Mouse (Mus musculus) effector memory CD4-positive, alpha-beta T cell, adult 7 months (primary cell): ENCODE data around the gene Olfr1381. TPM values are rescaled to one million over a fixed set of nuclear protein-coding genes. Genes with fewer than 3 reads are reported as not detected.

Experiments used
- polyA plus RNA-seq: library from polyadenylated mRNA; unstranded; fragments of 100-300 nt; shearing (Covaris generic); gene quantifications from one replicate; pipeline ENCODE4 v1.2.1, GENCODE M21; 2017

Olfr1381 gene
- polyA plus RNA-seq, result not detected

GRCm38 (mm10) chr11:49543149-49543548 lies at the start of gene Olfr1381:
Gene Olfr1381 (plus strand): TSS chr11:49543449.

GRCm38 (mm10) chr11:49519348-49519747 lies 23.9 kb upstream of the Olfr1381 start, which contains the start of gene Olfr1383:
Gene Olfr1383 (plus strand): TSS chr11:49519648.

GRCm38 (mm10) chr11:49527947-49528346 lies 15.3 kb upstream of the Olfr1381 start, which contains the start of gene Olfr1382:
Gene Olfr1382 (plus strand): TSS chr11:49528247.

GRCm38 (mm10) chr11:49556578-49556977 lies 13.3 kb downstream of the Olfr1381 start, which contains the start of gene Olfr1380:
Gene Olfr1380 (plus strand): TSS chr11:49556878.

Other genes starting within 250 kb of the Olfr1381 start
- gene Olfr10, start 238.7 kb upstream of the Olfr1381 start, polyA plus RNA-seq, result not detected
- gene Olfr1391, start 220.7 kb upstream of the Olfr1381 start, polyA plus RNA-seq, result not detected
- 0.26 TPM for gene Olfr1390, start 208.3 kb upstream of the Olfr1381 start, polyA plus RNA-seq
- 0.10 TPM for gene Olfr1389, start 120.4 kb upstream of the Olfr1381 start, polyA plus RNA-seq
- gene Olfr1388, start 106.8 kb upstream of the Olfr1381 start, polyA plus RNA-seq, result not detected
- 0.12 TPM for gene Olfr1387, start 88.1 kb upstream of the Olfr1381 start, polyA plus RNA-seq
- not detected for gene Olfr1386, start 78.4 kb upstream of the Olfr1381 start, polyA plus RNA-seq
- 0.38 TPM for gene Olfr1385, start 54.4 kb upstream of the Olfr1381 start, polyA plus RNA-seq
- not detected for gene Olfr1384, start 36.7 kb upstream of the Olfr1381 start, polyA plus RNA-seq
- not detected for gene Olfr1383, start 23.8 kb upstream of the Olfr1381 start, polyA plus RNA-seq
- not detected for gene Olfr1382, start 15.2 kb upstream of the Olfr1381 start, polyA plus RNA-seq
- not detected for gene Olfr1380, start 13.4 kb downstream of the Olfr1381 start, polyA plus RNA-seq
- gene Flt4, start 65.8 kb downstream of the Olfr1381 start, polyA plus RNA-seq, result not detected
- gene Scgb3a1, start 120.2 kb downstream of the Olfr1381 start, polyA plus RNA-seq, result not detected
- 66.6 TPM for gene Cnot6, start 169.3 kb downstream of the Olfr1381 start, polyA plus RNA-seq